Mouse (Mus musculus) embryo, embryonic 10 days (tissue): ENCODE data around the gene Tmem191c.

Experiments
- DNase-seq: peaks from one replicate; pipeline ENCODE4 v3.0.0-alpha.2; 2015; ENCODE audit warnings: low spot score

Tmem191c gene

GRCm38 (mm10) chr16:17266113-17266512 lies 9.8 kb upstream of the Tmem191c start:
- DNase-seq, result no peak

DNA sequence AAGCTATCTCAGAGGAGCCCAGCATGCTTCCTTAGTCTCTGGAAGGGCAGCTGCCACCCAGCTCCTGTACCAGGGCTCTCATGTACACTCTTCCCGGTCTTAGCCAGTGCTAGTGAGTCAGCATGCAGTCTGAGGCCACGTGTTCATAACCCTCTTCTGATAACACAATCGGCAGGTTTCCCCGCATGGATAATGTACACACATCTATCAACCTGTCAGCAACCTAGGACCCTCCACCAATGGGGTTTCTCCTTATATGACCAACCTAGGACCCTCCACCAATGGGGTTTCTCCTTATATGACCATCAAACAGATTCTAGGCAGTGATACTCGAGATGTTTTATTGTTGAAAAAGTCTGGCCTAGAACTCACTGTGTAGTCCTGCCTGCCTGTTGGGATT lies 7.9 kb upstream of the Tmem191c start:
- no peak for DNase-seq

DNA sequence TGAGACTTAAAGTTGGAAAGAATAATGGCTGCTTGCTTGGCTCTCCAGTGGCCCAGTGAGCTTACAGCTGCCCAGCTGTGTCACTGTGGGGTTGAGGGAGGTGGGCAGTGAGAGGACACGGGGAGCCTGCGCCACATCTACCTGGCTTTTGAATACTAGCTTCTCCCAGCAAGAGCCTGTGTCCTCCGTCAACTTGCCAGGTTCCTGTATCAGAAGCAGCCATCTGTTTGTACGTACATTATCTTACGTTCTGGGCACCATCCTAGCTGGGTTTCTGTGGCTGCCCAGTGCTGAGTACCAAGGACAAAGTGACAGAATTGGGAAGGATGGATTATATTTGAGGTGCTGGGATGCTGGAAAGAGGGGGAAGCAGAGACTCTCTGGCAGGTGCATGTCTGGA lies 6.0 kb upstream of the Tmem191c start:
- DNase-seq, result no peak

- no peak for DNase-seq
Observed at GRCm38 (mm10) chr16:17271124-17271523, 4.8 kb upstream of the Tmem191c start.

DNA sequence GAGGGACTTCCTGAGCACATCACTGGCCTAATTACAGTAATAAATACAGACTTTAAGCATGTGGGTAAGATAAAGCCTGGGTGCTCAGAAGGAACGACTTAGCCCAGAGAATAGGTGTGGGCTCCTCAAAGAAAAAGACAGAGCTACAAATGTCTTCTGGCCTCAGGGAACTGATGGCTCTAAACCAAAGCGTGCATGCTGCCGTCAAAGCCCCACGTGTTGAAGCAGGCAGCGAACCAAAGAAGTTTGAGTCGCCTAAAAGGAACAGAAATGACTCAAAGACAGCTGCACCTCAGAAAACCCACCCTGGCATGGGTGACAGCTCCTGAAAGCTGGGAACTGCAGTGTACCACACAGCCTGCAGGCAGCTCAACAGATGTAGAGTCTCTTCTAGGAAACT lies 4.0 kb upstream of the Tmem191c start:
- DNase-seq, result no peak

DNA sequence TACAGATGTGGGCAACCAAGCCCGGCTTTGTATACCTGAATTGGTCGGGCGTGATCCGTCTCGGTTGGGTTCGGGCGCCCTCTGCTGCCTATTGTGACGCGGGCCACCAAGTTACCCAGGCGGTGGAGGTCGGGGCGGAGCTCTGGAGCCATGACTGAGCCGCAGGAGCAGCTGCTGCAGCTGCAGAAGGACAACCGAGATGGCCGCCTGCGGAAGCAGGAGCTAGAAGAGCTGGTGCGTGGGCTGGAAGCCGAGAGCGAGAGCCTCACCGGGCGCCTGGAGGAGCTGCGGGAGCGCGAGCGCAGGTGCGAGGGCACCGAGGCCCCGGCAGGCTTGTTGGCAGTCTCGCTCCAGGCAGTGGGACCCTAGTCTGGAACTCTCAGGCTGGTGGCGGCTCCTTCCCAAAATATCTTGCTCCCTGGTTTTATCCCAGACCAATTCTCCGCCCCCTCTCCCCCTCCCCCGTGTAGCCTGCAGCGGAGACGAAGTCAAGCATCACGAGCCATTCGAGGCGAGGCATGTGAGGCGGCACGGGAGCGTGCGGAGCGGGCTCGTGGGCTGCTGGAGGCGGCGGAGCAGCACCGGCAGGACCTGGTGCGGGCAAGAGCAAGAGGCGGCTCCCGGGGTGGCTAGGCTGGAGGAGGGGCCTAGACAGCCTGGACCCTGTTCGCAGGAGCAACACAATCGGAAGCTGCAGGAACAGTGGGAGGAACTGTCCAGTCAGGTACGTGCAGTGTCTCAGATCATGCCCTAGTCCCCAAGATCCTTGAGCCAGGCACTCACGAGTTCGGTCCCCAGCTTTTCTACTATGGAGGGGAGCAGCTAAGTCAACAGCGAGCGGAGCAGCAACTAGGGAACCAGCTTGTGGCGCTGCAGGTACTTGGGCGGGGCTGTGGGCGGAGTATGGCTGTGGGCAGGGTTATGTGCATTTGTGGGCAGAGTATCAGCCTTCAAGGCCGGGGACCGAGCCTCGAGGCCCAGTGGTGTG lies 581 bp downstream of the Tmem191c start:
- DNase-seq, result peak; percentile 97

- DNase-seq, result peak; percentile 67
Observed at GRCm38 (mm10) chr16:17277342-17278211, 1.7 kb downstream of the Tmem191c start.

DNA sequence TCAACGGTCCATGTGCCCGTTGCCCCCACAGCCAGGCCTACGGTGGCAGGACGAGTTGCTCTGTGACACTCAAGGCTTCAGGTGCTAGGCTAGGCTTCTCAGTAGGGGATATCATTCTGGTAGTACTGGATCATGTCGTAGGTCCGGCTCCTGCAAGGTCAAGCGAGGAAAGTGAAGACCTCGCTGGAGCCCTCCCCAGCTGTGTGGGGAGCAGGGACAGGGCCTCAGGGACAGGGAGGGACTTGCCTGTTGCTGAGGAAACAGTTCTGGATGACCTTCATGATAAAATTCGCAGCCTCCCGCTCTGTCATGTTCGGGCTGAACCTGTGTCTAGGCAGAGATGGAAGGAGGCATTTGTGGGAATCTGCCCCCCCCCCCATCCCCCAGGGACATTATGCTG lies 4.6 kb downstream of the Tmem191c start:
- no peak for DNase-seq

DNA sequence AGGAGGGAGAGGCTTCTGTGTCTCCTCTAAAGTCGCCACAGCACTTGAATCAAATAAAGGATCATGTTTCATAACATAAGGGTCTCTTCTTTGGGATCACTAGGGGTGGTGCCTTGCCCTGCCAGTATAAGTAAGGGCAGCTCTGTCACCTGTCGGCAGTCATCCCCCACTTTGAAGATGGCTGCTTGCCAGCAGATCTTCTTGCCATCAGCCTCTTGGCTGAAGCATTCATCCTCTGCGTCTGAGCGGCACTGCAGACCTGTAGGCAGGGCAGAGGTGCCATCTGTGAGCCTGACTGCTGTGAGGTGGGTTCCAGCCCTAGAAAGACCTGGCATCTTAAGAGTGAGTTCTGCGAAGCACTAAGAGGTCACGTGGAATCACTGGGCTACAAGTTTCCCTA lies 7.3 kb downstream of the Tmem191c start:
- DNase-seq, result no peak

DNA sequence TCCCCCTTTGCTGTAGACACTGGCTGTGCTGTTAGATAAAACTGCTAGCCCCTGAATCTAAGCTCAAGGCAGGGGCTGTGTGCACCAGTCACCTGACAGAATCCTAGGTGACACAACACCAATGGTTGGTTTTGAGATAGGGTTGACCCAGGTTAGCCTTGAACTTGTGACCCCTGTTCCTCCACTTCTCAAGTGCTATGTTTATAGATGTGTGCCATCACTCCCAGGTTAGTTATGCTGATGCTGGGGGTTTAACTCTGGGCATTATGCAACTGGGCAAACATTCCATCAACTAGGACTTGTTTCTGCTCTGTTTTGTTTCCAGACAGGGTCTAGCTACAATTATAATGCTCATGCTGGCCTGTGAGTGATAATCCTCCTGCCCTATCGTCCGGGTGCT lies 11.2 kb downstream of the Tmem191c start:
- no peak for DNase-seq

- no peak for DNase-seq
Observed at GRCm38 (mm10) chr16:17291016-17291415, 15.1 kb downstream of the Tmem191c start.

- DNase-seq, result peak; percentile 82
Observed at GRCm38 (mm10) chr16:17292751-17293150, 16.9 kb downstream of the Tmem191c start.

- no peak for DNase-seq
Observed at GRCm38 (mm10) chr16:17300818-17301217, 24.9 kb downstream of the Tmem191c start.

GRCm38 (mm10) chr16:17303521-17304245 lies 27.8 kb downstream of the Tmem191c start:
- DNase-seq, result no peak

GRCm38 (mm10) chr16:17307461-17307860 lies 31.6 kb downstream of the Tmem191c start:
- no peak for DNase-seq

GRCm38 (mm10) chr16:17309036-17309435 lies 33.2 kb downstream of the Tmem191c start:
- no peak for DNase-seq

DNA sequence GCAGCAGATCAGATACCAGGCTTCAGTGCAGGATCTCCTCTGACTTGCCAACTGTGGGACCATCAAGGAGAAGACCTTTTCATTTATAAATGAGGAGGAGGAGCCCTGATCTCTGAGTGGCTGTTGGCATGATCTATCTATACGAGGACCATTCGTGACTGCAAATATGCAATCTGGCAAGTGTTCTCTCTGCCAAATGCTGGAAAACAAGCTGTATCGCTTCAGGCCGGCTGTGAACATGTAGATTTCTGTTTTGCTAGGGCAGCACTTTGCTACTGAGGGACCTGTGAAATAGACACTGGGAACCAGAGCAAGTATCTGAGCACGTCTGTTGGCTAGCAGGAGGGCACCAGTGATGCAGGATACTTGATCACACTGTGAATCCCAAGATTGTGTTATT lies 36.7 kb downstream of the Tmem191c start:
- no peak for DNase-seq

DNA sequence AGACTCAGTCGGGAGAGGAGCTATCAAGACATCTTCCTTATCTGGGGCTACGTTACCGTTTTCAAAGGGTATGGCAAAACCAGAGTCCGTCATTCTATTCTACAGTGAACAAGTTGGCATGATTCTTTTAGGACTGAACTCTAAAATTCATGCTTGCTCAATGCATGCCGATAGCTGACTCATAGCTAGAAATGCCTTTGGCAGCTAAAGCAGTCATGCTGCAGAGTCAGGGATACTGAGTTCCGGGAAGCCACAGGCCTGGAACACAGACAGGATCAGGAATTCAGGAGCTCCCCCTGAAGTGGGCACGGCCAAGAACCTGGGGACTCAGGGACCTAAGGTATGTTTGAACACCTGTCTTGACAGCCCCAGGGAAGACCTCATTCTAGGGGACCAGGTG lies 40.7 kb downstream of the Tmem191c start:
- DNase-seq, result no peak

- no peak for DNase-seq
Observed at GRCm38 (mm10) chr16:17321481-17321880, 45.6 kb downstream of the Tmem191c start.

DNA sequence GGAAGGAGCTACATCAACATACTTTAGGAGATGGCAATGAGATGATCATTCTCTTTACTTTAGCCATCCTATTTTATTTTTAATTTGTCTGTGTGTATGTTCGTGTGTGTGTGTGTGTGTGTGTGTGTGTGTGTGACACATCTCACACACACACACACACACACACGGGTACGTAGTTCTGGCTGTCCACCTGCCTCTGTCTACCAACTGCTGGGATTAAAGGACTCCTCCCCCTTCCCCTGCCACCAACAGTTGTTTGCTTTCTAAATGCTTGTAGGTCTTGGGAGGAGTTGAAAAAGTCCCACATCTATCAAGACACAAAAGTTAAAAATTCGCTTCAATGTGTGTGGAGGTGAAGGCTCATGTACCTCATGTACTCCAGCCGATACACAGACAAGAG lies 48.9 kb downstream of the Tmem191c start:
- no peak for DNase-seq

DNA sequence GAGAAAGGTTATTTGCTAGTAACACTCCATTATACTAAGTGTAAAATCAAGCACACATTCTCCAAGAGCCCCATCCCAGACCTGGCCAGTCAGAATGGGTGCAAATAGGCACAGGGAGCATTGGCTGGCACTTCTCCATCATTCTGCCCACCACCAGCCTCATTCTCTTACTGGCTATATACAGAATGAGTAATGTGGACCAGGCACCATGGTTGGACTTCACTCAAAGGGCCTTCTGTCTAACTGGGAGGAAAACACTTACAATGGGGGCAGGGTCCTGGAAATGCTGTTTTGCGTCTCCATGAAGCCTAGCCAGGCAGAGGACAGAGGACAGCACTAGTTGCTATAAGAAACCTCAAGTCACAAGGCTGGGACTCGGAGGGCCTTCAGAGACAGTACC lies 50.2 kb downstream of the Tmem191c start:
- no peak for DNase-seq
